Mouse (Mus musculus): ENCODE measurements around the gene Rtkn2. TPM values are rescaled to one million over a fixed set of nuclear protein-coding genes. Genes with fewer than 3 reads are reported as not detected.

Gene Rtkn2
- total RNA-seq, 2 experiments from 2014 or later, result 4.0 to 4.5 TPM

DNA sequence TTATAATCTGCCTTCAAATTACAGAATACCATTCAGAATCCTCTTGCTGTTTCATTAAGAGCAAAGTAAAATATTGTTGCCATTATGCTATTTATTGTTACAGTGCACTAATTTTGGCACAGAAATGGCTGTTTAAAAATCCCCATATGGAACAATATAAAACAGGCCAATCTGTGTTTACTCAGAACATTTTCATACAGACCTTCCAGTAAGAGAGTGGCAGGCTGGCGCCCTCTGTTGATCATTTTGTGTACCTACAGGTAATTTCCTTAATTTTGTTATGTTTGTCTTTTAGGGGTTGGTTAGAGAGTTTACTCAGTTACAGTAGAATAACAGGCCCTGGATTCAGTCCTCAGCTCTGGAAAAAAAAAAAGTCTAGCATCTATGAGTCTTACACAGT, 16.8 kb downstream of the Rtkn2 start:
- peak; percentile 37 for DNase-seq

- peak; percentile 68 for DNase-seq
Measured at GRCm38 (mm10) chr10:67998116-67998635, 18.8 kb downstream of the Rtkn2 start.

GRCm38 (mm10) chr10:67999170-67999569, 19.8 kb downstream of the Rtkn2 start:
- DNase-seq, result no peak

DNA sequence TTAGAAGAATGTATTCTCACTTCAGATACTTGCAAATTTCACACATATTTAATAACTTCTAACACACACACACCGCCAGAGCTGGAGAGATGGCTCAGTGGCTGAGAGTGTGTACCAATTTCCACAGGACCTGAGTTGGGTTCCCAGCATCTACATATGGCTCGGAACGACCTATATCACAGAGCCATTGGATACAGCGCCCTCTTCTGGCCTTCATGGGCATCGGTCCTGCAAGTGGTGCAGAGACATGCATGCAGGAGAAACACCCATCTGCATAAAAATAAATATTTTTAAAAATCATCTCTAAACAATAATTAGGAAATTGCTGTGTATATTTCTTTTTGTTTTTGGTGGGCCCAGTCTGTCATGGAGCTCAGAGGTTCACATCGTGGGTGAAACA, 22.1 kb downstream of the Rtkn2 start:
- DNase-seq, result no peak

DNA sequence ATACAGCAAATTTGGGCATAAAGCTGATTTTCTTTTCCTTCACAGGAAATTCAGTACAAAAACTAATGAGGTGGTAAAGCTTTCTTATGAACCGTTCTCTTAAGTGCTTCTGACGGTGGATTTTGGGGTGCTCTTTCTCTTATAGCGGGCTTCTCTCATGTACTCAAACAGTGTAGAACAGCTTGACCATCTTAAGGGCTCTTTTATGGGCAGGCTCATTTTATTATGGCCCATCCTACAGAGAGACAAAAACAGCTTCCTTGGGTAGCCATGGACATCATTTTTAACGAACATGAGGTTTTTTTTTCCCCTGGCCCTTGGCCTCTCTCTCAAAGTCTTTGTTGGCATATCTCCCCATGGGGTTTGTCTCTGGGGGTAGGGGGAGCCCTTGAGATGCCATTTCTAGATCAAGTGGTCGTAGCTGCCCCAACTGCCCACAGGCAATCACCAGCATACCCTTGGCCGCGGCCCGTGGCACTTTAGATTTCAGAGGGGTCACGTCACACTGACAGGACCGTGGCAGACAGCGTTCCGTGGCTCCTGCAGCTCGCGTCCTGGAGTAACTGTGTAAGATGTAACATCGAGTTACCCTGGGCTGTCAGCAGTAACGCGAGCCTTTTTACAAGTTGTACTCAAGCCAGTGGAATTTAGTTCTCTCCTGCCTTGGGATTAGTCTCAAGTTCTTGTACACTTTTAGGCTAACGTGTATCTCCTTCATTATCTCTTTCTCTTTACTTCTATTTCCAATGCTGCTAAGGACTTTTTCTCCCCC, 24.5 kb downstream of the Rtkn2 start:
- DNase-seq, result peak; percentile 35

- peak; percentile 53 for DNase-seq
Measured at GRCm38 (mm10) chr10:68005404-68005803, 26.0 kb downstream of the Rtkn2 start.

- DNase-seq, result no peak
Measured at GRCm38 (mm10) chr10:68006491-68006890, 27.1 kb downstream of the Rtkn2 start.

DNA sequence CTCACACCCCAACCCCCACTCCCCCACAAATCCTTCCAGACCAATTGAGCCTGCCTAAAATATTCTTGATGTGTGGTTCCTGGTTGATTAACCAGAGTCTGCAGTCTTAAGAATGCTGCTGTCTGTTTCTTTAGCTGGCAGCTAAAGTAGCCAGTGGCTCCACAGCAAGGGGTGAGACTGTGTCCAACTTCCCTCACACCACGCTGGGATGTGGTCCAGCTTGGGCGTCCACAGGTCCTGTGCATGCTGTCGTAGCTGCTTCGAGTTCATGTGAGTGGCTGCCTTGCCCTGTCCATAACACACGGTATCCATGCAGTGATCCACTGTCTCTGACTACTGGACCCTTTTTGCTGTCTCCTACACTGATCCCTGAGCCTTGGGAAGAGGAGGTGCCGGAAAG, 27.7 kb downstream of the Rtkn2 start:
- DNase-seq, result no peak

DNA sequence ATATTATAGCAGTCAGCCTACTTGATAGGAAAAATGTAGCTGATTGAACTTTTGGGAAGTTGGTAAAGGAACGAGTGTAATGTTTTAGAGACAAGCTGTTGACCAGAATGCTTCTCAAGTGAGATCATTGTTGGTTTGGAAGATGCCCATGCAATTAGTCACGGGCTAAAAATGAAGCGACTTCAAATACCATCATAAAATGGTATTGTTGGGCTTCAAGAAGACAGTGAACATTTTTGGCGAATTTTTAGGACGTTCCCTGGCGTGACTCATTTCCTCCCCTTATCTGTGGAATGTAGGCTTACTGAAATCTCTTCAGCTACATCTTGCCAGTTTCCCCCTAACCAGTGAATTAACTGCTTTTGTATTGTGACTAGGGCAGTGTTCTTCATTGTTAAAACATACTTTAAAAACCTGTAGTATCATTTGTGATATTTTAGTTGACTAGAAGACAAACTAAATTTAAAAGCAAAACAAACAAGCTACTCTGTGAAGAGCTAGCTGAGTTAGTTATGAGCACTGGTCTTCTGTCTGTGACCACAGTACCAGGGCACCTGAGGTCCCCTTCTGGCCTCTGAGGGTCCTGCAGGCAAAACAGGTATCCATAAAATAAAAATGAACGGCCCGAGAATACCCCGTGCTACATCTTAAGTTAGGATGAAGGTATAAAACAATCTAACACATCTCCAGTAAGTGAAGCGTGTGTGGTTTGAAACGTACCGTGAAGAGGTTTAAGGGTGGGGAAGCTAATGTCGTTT, 29.0 kb downstream of the Rtkn2 start:
- DNase-seq, result peak; percentile 47

DNA sequence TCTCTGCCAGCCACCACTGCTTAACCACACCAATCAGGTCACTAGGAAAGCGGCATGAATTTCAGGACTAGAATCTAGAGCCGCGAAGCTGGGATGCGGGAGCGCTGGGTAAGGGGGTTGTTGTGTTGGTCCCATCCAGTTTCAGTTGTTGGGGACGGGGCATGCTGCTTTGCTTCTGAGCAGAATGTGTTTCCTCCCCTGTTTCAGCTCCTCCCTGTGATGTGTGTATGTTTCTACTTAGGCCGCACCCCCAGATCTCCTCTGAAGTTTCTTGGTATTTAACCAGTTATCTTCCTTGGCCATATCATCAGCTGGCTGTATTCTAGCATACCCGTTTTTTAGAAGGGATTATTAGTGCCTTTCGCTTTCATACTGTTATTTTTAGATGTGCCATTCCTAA, 29.9 kb downstream of the Rtkn2 start:
- no peak for DNase-seq

- DNase-seq, result no peak
Measured at GRCm38 (mm10) chr10:68009867-68010266, 30.5 kb downstream of the Rtkn2 start.

DNA sequence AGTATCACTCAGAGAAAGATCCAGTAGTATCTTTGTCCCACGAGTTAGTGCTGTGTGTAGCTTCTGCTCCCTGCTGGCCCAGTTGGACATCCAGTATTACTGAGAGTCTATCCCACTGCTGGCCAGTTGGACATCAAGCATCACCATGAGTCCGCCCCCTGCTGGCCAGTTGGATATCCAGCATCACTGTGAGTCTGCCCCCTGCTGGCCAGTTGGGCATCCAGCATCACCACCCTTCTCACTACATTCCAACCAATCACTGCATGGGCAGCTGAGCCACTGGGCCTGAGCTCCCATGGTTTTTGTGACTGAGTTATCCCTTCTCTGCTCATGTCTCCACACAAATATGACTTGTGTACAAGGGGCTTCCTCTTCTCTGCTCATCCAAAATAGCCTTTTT, 33.8 kb downstream of the Rtkn2 start:
- DNase-seq, result peak; percentile 63

DNA sequence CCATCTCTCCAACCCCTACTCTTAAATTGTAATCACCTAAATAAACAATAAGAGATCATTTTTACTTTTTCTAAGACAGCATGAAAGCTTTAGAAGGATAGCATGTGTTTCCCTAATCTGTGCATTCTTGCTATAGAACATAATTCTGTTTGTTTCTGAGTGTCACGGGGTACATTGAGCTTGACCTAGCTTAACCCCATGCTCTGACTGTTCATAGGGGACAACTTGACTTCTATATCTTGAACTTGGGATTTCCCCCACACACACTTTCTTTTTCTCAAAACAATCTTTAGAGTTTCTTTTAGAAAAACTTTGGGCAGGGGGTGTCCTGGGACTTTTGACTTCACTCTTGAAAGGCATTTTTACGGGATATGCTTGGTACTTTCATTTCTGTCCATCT, 41.4 kb downstream of the Rtkn2 start:
- no peak for DNase-seq

DNA sequence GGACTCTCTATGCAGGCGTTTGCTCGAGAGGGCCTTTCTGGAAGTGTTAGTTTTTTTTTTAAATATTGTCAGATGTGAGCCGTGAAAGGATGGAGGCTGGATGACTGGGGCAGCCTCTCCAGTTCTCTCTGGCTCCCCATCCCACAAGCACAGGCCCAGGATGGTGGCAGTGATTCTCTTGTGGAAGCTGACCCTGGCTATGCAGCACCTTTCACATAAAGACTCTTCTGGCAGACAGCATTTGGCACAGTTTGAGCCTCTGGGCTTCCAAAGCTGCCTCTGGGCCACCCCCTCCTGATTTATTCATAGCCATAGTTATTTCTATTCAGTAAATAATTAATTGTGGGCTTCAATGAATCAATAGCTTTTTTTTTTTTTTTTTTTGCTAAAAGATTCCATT, 46.3 kb downstream of the Rtkn2 start:
- DNase-seq, result no peak

- DNase-seq, result no peak
Measured at GRCm38 (mm10) chr10:68028327-68029080, 49.1 kb downstream of the Rtkn2 start.

GRCm38 (mm10) chr10:68029081-68029626, 49.8 kb downstream of the Rtkn2 start:
- DNase-seq, result no peak

GRCm38 (mm10) chr10:68030027-68030426, 50.7 kb downstream of the Rtkn2 start:
- DNase-seq, result no peak

- DNase-seq, result no peak
Measured at GRCm38 (mm10) chr10:68035707-68036367, 56.5 kb downstream of the Rtkn2 start.

GRCm38 (mm10) chr10:68036368-68036980, 57.1 kb downstream of the Rtkn2 start:
- no peak for DNase-seq

DNA sequence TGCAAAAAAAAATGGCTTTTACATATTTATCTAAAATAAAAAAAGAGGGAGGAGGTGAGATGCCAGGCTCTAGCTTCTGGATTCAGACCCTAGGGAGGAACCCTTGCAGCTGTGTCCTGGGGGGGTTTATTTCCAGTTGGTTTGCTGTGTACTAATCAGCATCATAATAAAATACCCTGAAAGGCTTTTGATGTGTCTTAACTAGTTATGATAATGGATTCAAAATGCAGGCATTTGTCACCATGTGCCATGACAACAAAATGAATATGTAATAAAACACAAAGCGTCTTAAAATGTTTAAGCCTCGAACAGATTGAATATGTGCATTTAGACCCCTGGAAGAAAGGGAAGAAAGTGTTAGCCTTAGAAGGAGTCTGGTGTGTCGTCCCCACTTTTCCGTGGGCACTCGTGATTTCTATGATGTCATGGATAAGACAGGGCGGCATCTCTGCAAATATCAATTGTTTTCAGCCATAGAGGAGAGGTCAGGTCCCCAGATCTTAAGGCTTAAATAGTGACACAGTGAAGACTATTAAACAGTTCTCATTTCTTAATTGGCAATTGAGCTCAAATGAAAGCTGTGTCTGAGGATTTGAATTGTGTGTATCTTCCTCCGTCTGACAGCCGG, 59.7 kb downstream of the Rtkn2 start:
- DNase-seq, result no peak

- no peak for DNase-seq
Measured at GRCm38 (mm10) chr10:68039641-68040205, 60.4 kb downstream of the Rtkn2 start.
